Mouse (Mus musculus) neural tube, embryonic 14.5 days (tissue): Measurements from ENCODE around the gene Vip. TPM values are rescaled to one million over a fixed set of nuclear protein-coding genes. Genes with fewer than 3 reads are reported as not detected.
A peak's percentile ranks its signal among the peaks of the same experiment; 100 is the strongest.

Experiments used
- ATAC-seq: fragments of 200-750 bp; cut with Nextera tagmentation; 2 replicates; pipeline ENCODE4 v1.8.0; 2017; ENCODE audit warnings: low read depth, mild to moderate bottlenecking, moderate TSS enrichment, moderate library complexity
- H3K27ac ChIP-seq: fragments of 300-500 bp; sonication (generic); 2 replicates; pipeline ENCODE4 v1.5.1; 2014; ENCODE audit warnings: low read depth, mild to moderate bottlenecking, control low read depth, low read length, moderate library complexity, mixed read lengths
- H3K27me3 ChIP-seq: fragments of 300-500 bp; sonication (generic); 2 replicates; pipeline ENCODE4 v1.6.1; 2014; ENCODE audit warnings: low read length; ENCODE audit not compliant: control insufficient read depth, insufficient read depth
- H3K36me3 ChIP-seq: fragments of 300-500 bp; sonication (generic); 2 replicates; pipeline ENCODE4 v1.6.1; 2014; ENCODE audit warnings: low read length, mixed read lengths; ENCODE audit not compliant: control insufficient read depth, insufficient read depth
- H3K4me1 ChIP-seq: fragments of 300-500 bp; sonication (generic); 2 replicates; pipeline ENCODE4 v1.6.1; 2014; ENCODE audit warnings: low read length; ENCODE audit not compliant: control insufficient read depth, insufficient read depth
- H3K4me2 ChIP-seq: fragments of 300-500 bp; sonication (generic); 2 replicates; pipeline ENCODE4 v1.6.1; 2014; ENCODE audit warnings: mild to moderate bottlenecking, low read depth, low read length, control low read depth
- H3K4me3 ChIP-seq: fragments of 300-500 bp; sonication (generic); 2 replicates; pipeline ENCODE4 v1.5.1; 2014; ENCODE audit warnings: low read depth, low read length, control low read depth, mixed read lengths
- H3K9ac ChIP-seq: fragments of 300-500 bp; sonication (generic); replicated peaks from 2 replicates; pipeline ENCODE4 v1.6.1; 2014; ENCODE audit warnings: low read depth, mild to moderate bottlenecking, control low read depth, low read length, mixed read lengths
- H3K9me3 ChIP-seq: fragments of 300-500 bp; sonication (generic); 2 replicates; pipeline ENCODE4 v1.6.1; 2016; ENCODE audit warnings: low read length; ENCODE audit not compliant: control insufficient read depth
- WGBS: fragments of 180-500 bp; shearing (Covaris S2); extraction: QIAGEN DNeasy Blood & Tissue Kit; methylation state at CpG from one replicate; pipeline ENCODE4 v1.1.7; 2014; 5-methylcytosine and 5-hydroxymethylcytosine counted together
- polyA plus RNA-seq: library from polyadenylated mRNA; unstranded; fragments of >200 nt; fragmentation: Nextera tagmentation; extraction: Ambion mirVana; gene quantifications from 2 replicates; pipeline ENCODE4 v1.2.1, GENCODE M21; 2014

The Vip gene
- 0.68 and 1.2 TPM in 2 replicates for polyA plus RNA-seq

- ATAC-seq, result no peak
- Histone ChIP-seq H3K27ac (no peak within 1 kb of the TSS), H3K27me3 (no peaks in the 10 kb centered on the region), H3K36me3 (no peaks in the 10 kb centered on the region), H3K9ac (no peak within 1 kb of the TSS), H3K4me3 (no peak within 1 kb of the TSS), H3K4me2 (no peak within 1 kb of the TSS), H3K9me3 (no peaks in the 10 kb centered on the region), H3K4me1 (no peaks in the 10 kb centered on the region)
- WGBS, result 38% methylated on average over 8 of the region's 8 CpGs
Observed at GRCm38 (mm10) chr10:5639112-5639511, at the start of gene Vip. TSS of gene Vip (plus strand) at chr10:5639218.

- H3K27ac ChIP-seq, result no peak overlapping the region
- no peak for ATAC-seq
- no peak overlapping the region for H3K4me2 ChIP-seq
- no peak overlapping the region for H3K4me3 ChIP-seq
- no peaks in the 10 kb centered on the region for H3K27me3 ChIP-seq
- 85% methylated on average over 2 of the region's 2 CpGs for WGBS
- H3K36me3 ChIP-seq, result no peaks in the 10 kb centered on the region
- no peaks in the 10 kb centered on the region for H3K9me3 ChIP-seq
- H3K9ac ChIP-seq, result no peak overlapping the region
- no peaks in the 10 kb centered on the region for H3K4me1 ChIP-seq
Observed at GRCm38 (mm10) chr10:5591061-5591460, 48.0 kb upstream of the Vip start.

GRCm38 (mm10) chr10:5591996-5592395, 47.0 kb upstream of the Vip start:
- 82% methylated on average over 4 of the region's 4 CpGs for WGBS
- H3K4me3 ChIP-seq, result no peak overlapping the region
- no peak for ATAC-seq
- H3K9ac ChIP-seq, result no peak overlapping the region
- H3K9me3 ChIP-seq, result no peaks in the 10 kb centered on the region
- H3K36me3 ChIP-seq, result no peaks in the 10 kb centered on the region
- no peak overlapping the region for H3K4me2 ChIP-seq
- no peaks in the 10 kb centered on the region for H3K4me1 ChIP-seq
- H3K27me3 ChIP-seq, result no peaks in the 10 kb centered on the region
- H3K27ac ChIP-seq, result no peak overlapping the region

- Histone ChIP-seq H3K9me3 (no peaks in the 10 kb centered on the region), H3K36me3 (no peaks in the 10 kb centered on the region), H3K4me2 (no peak within 1 kb of the TSS), H3K9ac (no peak within 1 kb of the TSS), H3K4me1 (no peaks in the 10 kb centered on the region), H3K4me3 (no peak within 1 kb of the TSS), H3K27me3 (no peaks in the 10 kb centered on the region), H3K27ac (no peak within 1 kb of the TSS)
- ATAC-seq, result no peak
- 64% methylated on average over 5 of the region's 5 CpGs for WGBS
Observed at GRCm38 (mm10) chr10:5593464-5593863, 45.6 kb upstream of the Vip start, which contains the start of gene Myct1. TSS of gene Myct1 (plus strand) at chr10:5593775.

- 75% methylated on average over 5 of the region's 5 CpGs for WGBS
- no peak for ATAC-seq
Observed at GRCm38 (mm10) chr10:5594457-5594856, 44.6 kb upstream of the Vip start.

GRCm38 (mm10) chr10:5596559-5596958, 42.5 kb upstream of the Vip start:
- no peaks in the 10 kb centered on the region for H3K4me1 ChIP-seq
- H3K9me3 ChIP-seq, result no peaks in the 10 kb centered on the region
- H3K27me3 ChIP-seq, result no peaks in the 10 kb centered on the region
- no peak overlapping the region for H3K9ac ChIP-seq
- H3K27ac ChIP-seq, result no peak overlapping the region
- no peak overlapping the region for H3K4me2 ChIP-seq
- 57% methylated on average over 6 of the region's 6 CpGs for WGBS
- no peaks in the 10 kb centered on the region for H3K36me3 ChIP-seq
- no peak for ATAC-seq
- H3K4me3 ChIP-seq, result no peak overlapping the region

More at GRCm38 (mm10) chr10:5594457-5594856, 44.6 kb upstream of the Vip start:
- Histone ChIP-seq H3K9ac (no peak overlapping the region), H3K4me1 (no peaks in the 10 kb centered on the region), H3K4me2 (no peak overlapping the region), H3K27ac (no peak overlapping the region), H3K27me3 (no peaks in the 10 kb centered on the region), H3K4me3 (no peak overlapping the region), H3K36me3 (no peaks in the 10 kb centered on the region), H3K9me3 (no peaks in the 10 kb centered on the region)

- WGBS, result 15% methylated on average over 7 of the region's 7 CpGs
- no peak overlapping the region for H3K4me3 ChIP-seq
- no peaks in the 10 kb centered on the region for H3K9me3 ChIP-seq
Observed at GRCm38 (mm10) chr10:5600123-5600522, 38.9 kb upstream of the Vip start.

GRCm38 (mm10) chr10:5603512-5603911, 35.5 kb upstream of the Vip start:
- H3K27ac ChIP-seq, result no peak overlapping the region
- no peak overlapping the region for H3K4me2 ChIP-seq
- no peaks in the 10 kb centered on the region for H3K9me3 ChIP-seq
- ATAC-seq, result no peak
- no peak overlapping the region for H3K9ac ChIP-seq
- H3K36me3 ChIP-seq, result no peaks in the 10 kb centered on the region
- no peaks in the 10 kb centered on the region for H3K27me3 ChIP-seq
- WGBS, result 84% methylated on average over 10 of the region's 10 CpGs
- H3K4me1 ChIP-seq, result no peaks in the 10 kb centered on the region
- no peak overlapping the region for H3K4me3 ChIP-seq

More at GRCm38 (mm10) chr10:5600123-5600522, 38.9 kb upstream of the Vip start:
- Histone ChIP-seq H3K36me3 (no peaks in the 10 kb centered on the region), H3K27ac (no peak overlapping the region), H3K27me3 (no peaks in the 10 kb centered on the region), H3K4me1 (no peaks in the 10 kb centered on the region), H3K4me2 (no peak overlapping the region), H3K9ac (no peak overlapping the region)
- ATAC-seq, result peak; percentile 91

- no peaks in the 10 kb centered on the region for H3K4me1 ChIP-seq
- no peaks in the 10 kb centered on the region for H3K9me3 ChIP-seq
- no peak overlapping the region for H3K4me3 ChIP-seq
- no peaks in the 10 kb centered on the region for H3K36me3 ChIP-seq
- H3K27me3 ChIP-seq, result no peaks in the 10 kb centered on the region
- ATAC-seq, result no peak
- H3K4me2 ChIP-seq, result no peak overlapping the region
- H3K9ac ChIP-seq, result no peak overlapping the region
- no peak overlapping the region for H3K27ac ChIP-seq
- WGBS, result 92% methylated on average over 13 of the region's 13 CpGs
Observed at GRCm38 (mm10) chr10:5604371-5604770, 34.6 kb upstream of the Vip start.
